Mouse (Mus musculus): ENCODE data around the gene Zic2. TPM values are rescaled to one million over a fixed set of nuclear protein-coding genes. Genes with fewer than 3 reads are reported as not detected.

Zic2 gene
- polyA plus RNA-seq, 1 experiment, result 0.05 TPM

GRCm38 (mm10) chr14:122528475-122528874, 53.2 kb downstream of the Zic2 start:
- H3K4me3 ChIP-seq (ENCODE audit: control insufficient read depth, low read depth, low read length), result no peak overlapping the region
- no peaks in the 10 kb centered on the region for H3K4me1 ChIP-seq (ENCODE audit: control insufficient read depth, insufficient read depth, low read length)
- no peak overlapping the region for H3K27ac ChIP-seq (ENCODE audit: control insufficient read depth, insufficient read depth, low read depth, low read length)
- no peak for TF ChIP-seq POLR2A (IDR thresholded peaks at IDR 0.05; ENCODE audit: control insufficient read depth, low read depth, low read length)
- TF ChIP-seq CTCF (IDR thresholded peaks at IDR 0.05; ENCODE audit: control insufficient read depth, insufficient read depth, insufficient replicate concordance, low read depth, low read length), result no peak
- no peaks in the 10 kb centered on the region for H3K36me3 ChIP-seq (ENCODE audit: control insufficient read depth, insufficient read depth, low read length)
- H3K27me3 ChIP-seq (ENCODE audit: control insufficient read depth, insufficient read depth, low read length), result no peaks in the 10 kb centered on the region

Other genes starting within 250 kb of the Zic2 start
- not detected in 2 replicates for gene Gm5089, start 24.3 kb upstream of the Zic2 start, polyA plus RNA-seq (2012; rRNA removed)
- gene Zic5, start 9.8 kb upstream of the Zic2 start, polyA plus RNA-seq (2012; rRNA removed), result 24.9 and 27.7 TPM in 2 replicates
- gene Gm10837, start 15.2 kb downstream of the Zic2 start, polyA plus RNA-seq (2012; rRNA removed), result not detected in 2 replicates
- gene Pcca, start 58.9 kb downstream of the Zic2 start, polyA plus RNA-seq (2012; rRNA removed), result 46.3 and 47.4 TPM in 2 replicates